Mouse (Mus musculus) liver, postnatal 0 days (tissue): ENCODE measurements around the gene Add3.

Experiments used
- CTCF ChIP-seq: sonication (generic); IDR thresholded peaks from 2 replicates; pipeline ENCODE4 v1.5.1; 2016; ENCODE audit warnings: antibody characterized with exemption, low read depth
- EP300 ChIP-seq: IDR thresholded peaks from 2 replicates; pipeline ENCODE4 v1.6.1; 2016; ENCODE audit warnings: antibody characterized with exemption, low read depth, mild to moderate bottlenecking

- no peak for TF ChIP-seq CTCF
- TF ChIP-seq EP300: no peak
These were observed 50.0 kb downstream of the Add3 start for GRCm38 (mm10) chr19:53190232-53190631.
